Mouse (Mus musculus) left cerebral cortex, postnatal 25 days (tissue): ENCODE results near the gene Crebbp. TPM values are rescaled to one million over a fixed set of nuclear protein-coding genes. Genes with fewer than 3 reads are reported as not detected.
"Not testable (repeated sequence)": the region's sequence is repeated elsewhere in the genome, so short reads cannot be mapped to it uniquely, and the experiment has no call there.

Experiments used
- DNase-seq, 2 experiments: peaks; one replicate each; pipeline ENCODE4 v3.0.0; 2022; ENCODE audit warnings: low spot score in 2 of 2, mixed read lengths in 1 of 2
- intact Hi-C: fragments of 180-260 bp; cut with DNase I; formaldehyde crosslinking; loops from one replicate; pipeline ENCODE4 v1.15.1; 2025
- total RNA-seq, 2 experiments: library from RNA; stranded (reverse); gene quantifications; 2 replicates each; pipeline ENCODE4 v1.2.3; 2021

The Crebbp gene
- total RNA-seq, 2 experiments from 2014 or later, result 82.9 to 83.8 TPM

- intact Hi-C loops, result no loop called here
- no peak for DNase-seq
Measured at GRCm38 (mm10) chr16:4168476-4168875, 45.3 kb downstream of the Crebbp start.

GRCm38 (mm10) chr16:4160898-4161247 lies 52.9 kb downstream of the Crebbp start:
- intact Hi-C loops, result no loop called here
- DNase-seq, result peak; percentile 11 to 17

- DNase-seq, result peak; percentile 58 to 89
- intact Hi-C loops, result no loop called here
Measured at GRCm38 (mm10) chr16:4160246-4160897, 53.4 kb downstream of the Crebbp start.

- intact Hi-C loops, result no loop called here
- no peak for DNase-seq
Measured at GRCm38 (mm10) chr16:4153121-4153520, 60.7 kb downstream of the Crebbp start.

- intact Hi-C loops, result no loop called here
- DNase-seq, result no peak
Measured at GRCm38 (mm10) chr16:4138541-4138940, 75.3 kb downstream of the Crebbp start.

GRCm38 (mm10) chr16:4133754-4134153 lies 80.0 kb downstream of the Crebbp start:
- no peak for DNase-seq
- intact Hi-C loops, result no loop called here

- intact Hi-C loops, result loop anchor here (5.0 kb wide), 1 partner anchor 83 kb away; the partner anchor contains the start of gene Crebbp
- no peak for DNase-seq
Measured at GRCm38 (mm10) chr16:4128894-4129293, 84.9 kb downstream of the Crebbp start.

GRCm38 (mm10) chr16:4117072-4117471 lies 96.7 kb downstream of the Crebbp start:
- DNase-seq, result no peak
- intact Hi-C loops, result no loop called here

GRCm38 (mm10) chr16:4100374-4100773 lies 113.4 kb downstream of the Crebbp start:
- DNase-seq, result no peak
- intact Hi-C loops, result no loop called here

- intact Hi-C loops, result no loop called here
- no peak for DNase-seq
Measured at GRCm38 (mm10) chr16:4097521-4097920, 116.3 kb downstream of the Crebbp start.

- DNase-seq, result no peak
- intact Hi-C loops, result no loop called here
Measured at GRCm38 (mm10) chr16:4096898-4097297, 116.9 kb downstream of the Crebbp start.

- intact Hi-C loops, result no loop called here
- peak; percentile 40 to 49 for DNase-seq
Measured at GRCm38 (mm10) chr16:4096141-4096540, 117.7 kb downstream of the Crebbp start.

- no peak for DNase-seq
- intact Hi-C loops, result no loop called here
Measured at GRCm38 (mm10) chr16:4087214-4087913, 126.4 kb downstream of the Crebbp start.

GRCm38 (mm10) chr16:4085851-4086387 lies 127.9 kb downstream of the Crebbp start:
- DNase-seq, result no peak
- intact Hi-C loops, result no loop called here

GRCm38 (mm10) chr16:4085051-4085450 lies 128.7 kb downstream of the Crebbp start:
- no peak for DNase-seq

GRCm38 (mm10) chr16:4080419-4080818 lies 133.4 kb downstream of the Crebbp start:
- DNase-seq, intact Hi-C loops: not testable (repeated sequence)

More at GRCm38 (mm10) chr16:4085051-4085450, 128.7 kb downstream of the Crebbp start:
- intact Hi-C loops, result no loop called here

- intact Hi-C loops, result no loop called here
- DNase-seq, result no peak
Measured at GRCm38 (mm10) chr16:4079656-4080055, 134.1 kb downstream of the Crebbp start.

- intact Hi-C loops, DNase-seq: not testable (repeated sequence)
Measured at GRCm38 (mm10) chr16:4078302-4078701, 135.5 kb downstream of the Crebbp start.

- intact Hi-C loops, result loop anchor here (2.0 kb wide), 2 partner anchors 135 to 211 kb away; partner anchors contain the start of gene Crebbp
Measured at GRCm38 (mm10) chr16:4077384-4078061, 136.3 kb downstream of the Crebbp start, which contains the start of gene Trap1. TSS of gene Trap1 (minus strand) at chr16:4077827.

GRCm38 (mm10) chr16:4074836-4075235 lies 139.0 kb downstream of the Crebbp start:
- DNase-seq, result no peak

More at GRCm38 (mm10) chr16:4077384-4078061, 136.3 kb downstream of the Crebbp start, which contains the start of gene Trap1:
- peak; percentile 96 to 97 for DNase-seq

More at GRCm38 (mm10) chr16:4074836-4075235, 139.0 kb downstream of the Crebbp start:
- intact Hi-C loops, result no loop called here
